Mouse (Mus musculus) kidney, embryonic 14.5 days (tissue): Measurements from ENCODE around the gene Prdx6b. TPM values are rescaled to one million over a fixed set of nuclear protein-coding genes. Genes with fewer than 3 reads are reported as not detected.

Experiments
- polyA plus RNA-seq: library from polyadenylated mRNA; unstranded; fragments of >200 nt; fragmentation: Nextera tagmentation; extraction: Ambion mirVana; gene quantifications from 2 replicates; pipeline ENCODE4 v1.2.1, GENCODE M21; 2014

The Prdx6b gene
- polyA plus RNA-seq, 1 experiment from 2014 or later: not detected

Other genes starting within 250 kb of the Prdx6b start
- gene Pde1a, start 163.0 kb upstream of the Prdx6b start, polyA plus RNA-seq: 17.8 and 20.2 TPM in 2 replicates
- gene Dnajc10, start 23.0 kb downstream of the Prdx6b start, polyA plus RNA-seq: 67.7 and 105 TPM in 2 replicates
- 11.4 and 21.9 TPM in 2 replicates for gene Frzb, start 155.2 kb downstream of the Prdx6b start, polyA plus RNA-seq